Mouse (Mus musculus) stomach, postnatal 0 days (tissue): ENCODE results near the gene Ap4m1.

Source experiments
- CTCF ChIP-seq: IDR thresholded peaks from 2 replicates; pipeline ENCODE4 v1.5.1; 2016; ENCODE audit warnings: antibody characterized with exemption, low read depth, mild to moderate bottlenecking, moderate library complexity
- EP300 ChIP-seq: optimal IDR thresholded peaks from 2 replicates; pipeline ENCODE3; 2016; ENCODE audit warnings: antibody characterized with exemption

DNA sequence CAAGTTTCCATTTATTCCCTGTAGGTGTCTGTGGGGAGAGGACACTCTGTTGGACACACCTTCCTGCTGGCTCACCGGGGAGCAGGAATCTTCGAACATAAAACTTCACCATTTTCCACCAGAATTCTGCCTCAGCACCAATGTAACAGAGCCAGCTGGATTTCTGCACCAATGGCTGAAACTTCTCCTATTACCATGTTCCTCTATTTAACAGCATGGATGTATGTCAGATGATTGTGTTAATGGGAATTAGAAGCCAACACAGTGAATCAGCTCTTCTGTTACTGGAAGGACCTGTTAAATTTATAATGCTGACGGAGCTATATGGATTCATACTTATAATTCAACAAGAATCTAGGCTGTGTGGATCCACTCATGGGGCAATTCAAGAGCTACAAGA lies 57.7 kb downstream of the Ap4m1 start:
- TF ChIP-seq CTCF (no peak), EP300 (no peak)
